Mouse (Mus musculus) lung, embryonic 16.5 days (tissue): ENCODE measurements at regions not wholly inside any gene's neighbourhood (a gene's known extent, or its start where the extent isn't known, plus 50 kb on each side); places are given as distances from the start of the nearest gene placed in this dataset.

Source experiments
- ATAC-seq: fragments of 200-750 bp; cut with Nextera tagmentation; 2 replicates; pipeline ENCODE4 v1.8.0; 2017; ENCODE audit warnings: low read depth, mild to moderate bottlenecking, moderate library complexity
- H3K27ac ChIP-seq: fragments of 300-500 bp; sonication (generic); 2 replicates; pipeline ENCODE4 v1.5.1; 2014; ENCODE audit warnings: mild to moderate bottlenecking, control low read depth, low read length
- H3K27me3 ChIP-seq: fragments of 300-500 bp; sonication (generic); 2 replicates; pipeline ENCODE4 v1.6.1; 2014; ENCODE audit warnings: low read depth, low read length, mixed read lengths; ENCODE audit not compliant: control insufficient read depth, insufficient read depth
- H3K36me3 ChIP-seq: fragments of 300-500 bp; sonication (generic); 2 replicates; pipeline ENCODE4 v1.6.1; 2014; ENCODE audit warnings: low read length; ENCODE audit not compliant: control insufficient read depth, insufficient read depth
- H3K4me1 ChIP-seq: fragments of 300-500 bp; sonication (generic); replicated peaks from 2 replicates; pipeline ENCODE4 v1.6.1; 2014; ENCODE audit warnings: low read length, mixed read lengths; ENCODE audit not compliant: control insufficient read depth, insufficient read depth
- H3K4me2 ChIP-seq: fragments of 300-500 bp; sonication (generic); 2 replicates; pipeline ENCODE4 v1.6.1; 2014; ENCODE audit warnings: low read depth, low read length, control low read depth
- H3K4me3 ChIP-seq: fragments of 300-500 bp; sonication (generic); 2 replicates; pipeline ENCODE4 v1.5.1; 2014; ENCODE audit warnings: mild to moderate bottlenecking, low read length, control low read depth
- H3K9ac ChIP-seq: fragments of 300-500 bp; sonication (generic); 2 replicates; pipeline ENCODE4 v1.6.1; 2014; ENCODE audit warnings: low read length, control low read depth
- H3K9me3 ChIP-seq: fragments of 300-500 bp; sonication (generic); 2 replicates; pipeline ENCODE4 v1.6.1; 2016; ENCODE audit warnings: low read length; ENCODE audit not compliant: control insufficient read depth
- WGBS: fragments of 180-500 bp; shearing (Covaris S2); extraction: QIAGEN DNeasy Blood & Tissue Kit; methylation state at CpG from one replicate; pipeline ENCODE4 v1.1.7; 2014; 5-methylcytosine and 5-hydroxymethylcytosine counted together

DNA sequence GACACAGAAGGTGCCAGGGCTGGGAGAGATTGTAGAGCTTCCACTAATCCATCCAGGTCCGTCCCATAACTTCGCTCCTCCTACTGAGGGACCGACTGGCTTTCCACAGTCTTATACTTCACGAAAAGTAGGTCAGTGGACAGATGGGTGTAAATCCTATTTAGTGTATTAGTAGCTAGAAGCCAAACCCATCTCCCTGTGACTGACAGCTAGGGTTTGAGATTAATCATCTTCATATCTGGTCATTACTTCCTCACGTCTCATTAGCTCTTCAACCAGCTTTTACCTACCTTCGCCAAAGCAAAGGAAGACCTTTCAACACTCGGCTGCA lies 60.4 kb upstream of the Scaf11 start:
- WGBS: 89% methylated on average over 7 of the region's 7 CpGs
- Histone ChIP-seq H3K9me3 (no peaks in the 10 kb centered on the region), H3K27me3 (no peaks in the 10 kb centered on the region), H3K4me3 (no peak overlapping the region), H3K9ac (no peak overlapping the region), H3K27ac (no peak overlapping the region), H3K36me3 (no peaks in the 10 kb centered on the region), H3K4me2 (no peak overlapping the region), H3K4me1 (peaks cover 4% of the 10 kb centered on the region; the same call in 1 of the 2 replicates)
- ATAC-seq: no peak

DNA sequence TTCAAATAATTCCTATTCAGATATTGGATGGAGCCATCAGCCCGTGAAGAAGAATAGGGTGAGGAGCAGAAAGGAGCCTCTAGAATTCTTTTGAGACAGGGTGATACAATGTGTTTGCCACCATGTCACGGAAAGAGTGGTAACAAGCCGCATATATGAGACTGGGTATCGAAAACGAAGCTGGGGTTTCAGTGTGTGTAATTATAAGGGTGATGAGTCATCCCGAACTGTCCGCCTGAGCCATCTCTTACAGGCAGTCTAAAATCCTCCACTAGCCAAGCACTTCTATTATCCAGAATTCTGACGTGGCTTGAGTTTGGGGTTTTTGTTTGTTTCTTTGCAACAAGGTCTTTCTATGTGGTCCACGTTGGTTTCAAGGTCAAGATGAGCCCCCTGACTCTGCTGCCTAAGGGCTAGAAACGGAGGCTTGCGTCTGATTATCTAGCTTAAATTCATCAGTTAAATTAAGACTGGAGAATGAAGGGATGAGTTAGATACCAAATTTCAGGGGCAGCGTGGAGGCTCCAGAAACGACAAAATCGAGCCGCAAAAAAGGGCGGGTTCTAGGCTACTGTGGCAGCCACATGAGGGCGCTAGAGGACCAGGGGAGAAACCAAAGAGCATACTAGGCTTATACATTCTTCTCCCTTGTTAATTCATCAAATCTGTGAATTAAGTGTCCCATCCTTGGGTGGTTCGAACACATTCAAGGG lies 59.9 kb upstream of the Scaf11 start:
- ATAC-seq: no peak
- H3K9ac ChIP-seq: no peak overlapping the region
- H3K27me3 ChIP-seq: no peaks in the 10 kb centered on the region
- H3K9me3 ChIP-seq: no peaks in the 10 kb centered on the region
- H3K4me1 ChIP-seq: peaks cover 4% of the 10 kb centered on the region; the same call in 1 of the 2 replicates
- no peaks in the 10 kb centered on the region for H3K36me3 ChIP-seq
- H3K4me2 ChIP-seq: no peak overlapping the region
- no peak overlapping the region for H3K27ac ChIP-seq
- no peak overlapping the region for H3K4me3 ChIP-seq
- WGBS: 75% methylated on average over 18 of the region's 18 CpGs

DNA sequence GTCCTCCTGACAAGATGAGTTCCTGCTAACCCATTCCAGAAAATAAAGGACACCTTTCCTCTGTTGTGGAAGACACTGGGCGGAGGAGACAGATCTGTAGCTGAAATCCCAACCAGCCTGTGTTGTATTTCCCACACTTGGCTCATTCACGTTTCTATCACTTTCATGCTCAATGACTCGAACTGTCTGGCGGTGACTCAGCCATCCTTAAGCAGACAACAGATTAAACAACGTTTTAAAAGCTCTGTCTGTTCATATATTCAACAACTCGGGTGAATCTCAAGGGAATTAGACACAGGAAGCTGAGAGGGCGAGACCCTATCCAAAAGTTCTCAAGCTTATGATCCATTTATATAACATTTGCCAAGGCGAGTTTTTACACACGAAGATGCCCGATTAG lies 57.5 kb upstream of the Scaf11 start:
- ATAC-seq: no peak
- no peaks in the 10 kb centered on the region for H3K27me3 ChIP-seq
- peaks cover 2% of the 10 kb centered on the region; the same call in 1 of the 2 replicates for H3K4me1 ChIP-seq
- H3K9me3 ChIP-seq: no peaks in the 10 kb centered on the region
- no peak overlapping the region for H3K4me2 ChIP-seq
- H3K4me3 ChIP-seq: no peak overlapping the region
- no peaks in the 10 kb centered on the region for H3K36me3 ChIP-seq
- 45% methylated on average over 10 of the region's 10 CpGs for WGBS
- H3K9ac ChIP-seq: no peak overlapping the region
- no peak overlapping the region for H3K27ac ChIP-seq

DNA sequence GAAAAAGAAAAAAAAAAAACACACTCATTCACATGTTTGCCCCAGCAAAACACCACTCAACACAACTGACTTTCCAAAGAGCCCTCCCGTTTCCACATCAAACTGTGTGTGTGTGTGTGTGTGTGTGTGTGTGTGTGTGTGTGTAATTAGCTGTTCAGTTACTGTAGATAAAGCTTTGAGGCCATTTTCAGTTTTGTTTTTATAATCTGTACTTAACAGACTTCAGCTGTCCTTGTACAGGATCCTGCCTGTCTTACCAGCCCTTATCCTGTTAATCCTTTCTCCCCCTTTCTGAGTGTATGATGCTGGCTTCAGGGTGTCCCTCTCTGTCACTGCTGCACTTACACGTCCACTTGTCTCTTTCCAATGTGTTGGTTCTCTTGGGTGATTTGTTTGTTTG lies 55.0 kb upstream of the Scaf11 start:
- WGBS: 37% methylated on average over 2 of the region's 2 CpGs
- Histone ChIP-seq H3K4me1 (peaks cover 2% of the 10 kb centered on the region; the same call in 1 of the 2 replicates), H3K4me2 (no peak overlapping the region), H3K9ac (no peak overlapping the region), H3K36me3 (no peaks in the 10 kb centered on the region), H3K4me3 (no peak overlapping the region), H3K9me3 (no peaks in the 10 kb centered on the region), H3K27me3 (no peaks in the 10 kb centered on the region), H3K27ac (no peak overlapping the region)
- peak; percentile 78 for ATAC-seq

DNA sequence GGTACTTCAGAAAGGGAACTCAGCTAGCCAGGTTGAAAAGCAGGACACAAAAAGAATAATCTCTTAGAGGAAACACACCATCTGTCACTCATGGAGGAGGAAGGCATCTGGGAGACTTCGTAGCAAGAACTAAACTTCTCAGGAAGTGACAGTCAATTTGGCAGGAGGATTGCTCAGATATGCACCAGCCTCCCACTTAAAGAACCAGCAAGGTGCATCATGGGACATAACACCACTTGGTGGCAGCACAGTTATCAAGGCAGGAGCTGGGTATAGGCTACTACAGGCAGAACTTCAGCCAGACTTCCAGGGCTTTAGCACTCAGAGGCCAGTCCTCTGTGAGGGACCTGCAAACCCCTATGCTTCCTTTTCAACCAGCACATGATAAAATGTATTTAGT lies 52.0 kb upstream of the Scaf11 start:
- Histone ChIP-seq H3K4me2 (no peak overlapping the region), H3K9ac (no peak overlapping the region), H3K36me3 (no peaks in the 10 kb centered on the region), H3K4me3 (no peak overlapping the region), H3K27me3 (no peaks in the 10 kb centered on the region), H3K4me1 (peaks cover 2% of the 10 kb centered on the region; the same call in 1 of the 2 replicates), H3K9me3 (no peaks in the 10 kb centered on the region), H3K27ac (no peak overlapping the region)
- 21% methylated on average over 1 of the region's 1 CpGs for WGBS
- ATAC-seq: no peak
